Mouse (Mus musculus): ENCODE data around the gene A730046J19Rik.

DNA sequence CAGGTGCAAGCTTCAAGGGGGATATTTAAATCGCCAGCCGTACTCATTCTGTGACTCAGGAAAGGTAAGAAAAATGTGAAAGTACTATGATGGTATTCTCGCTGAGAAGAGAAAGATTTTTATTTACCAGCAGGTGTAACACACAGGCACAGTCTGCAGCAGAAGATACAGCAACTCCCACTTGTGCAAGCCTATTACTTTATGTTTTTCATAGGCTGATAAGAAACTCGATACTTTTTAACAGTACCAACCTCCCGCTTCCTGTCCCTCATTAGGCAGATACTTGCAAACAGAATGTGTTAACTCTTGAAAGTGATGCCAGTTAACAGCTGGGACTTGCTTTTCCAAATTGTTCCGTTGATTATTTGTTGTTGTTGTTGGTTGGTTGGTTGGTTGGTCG is 616 bp downstream of the A730046J19Rik start:
- TF ChIP-seq CTCF (IDR thresholded peaks at IDR 0.05; ENCODE audit: control insufficient read depth, insufficient read depth, insufficient read length), result no peak
- TF ChIP-seq USF1 (IDR thresholded peaks at IDR 0.05; ENCODE audit: low read depth), result no peak
- TF ChIP-seq CEBPB (IDR thresholded peaks at IDR 0.05; ENCODE audit: low read depth), result no peak
- no peak for TF ChIP-seq MAX (IDR thresholded peaks at IDR 0.05)
- TF ChIP-seq MYOD1 (IDR thresholded peaks at IDR 0.05; ENCODE audit: control insufficient read depth, insufficient read length, low read depth), result no peak
- no peak for TF ChIP-seq MYOG (IDR thresholded peaks at IDR 0.05; ENCODE audit: control insufficient read depth, extremely low read depth, insufficient read length)
- no peak for TF ChIP-seq FOSL1 (IDR thresholded peaks at IDR 0.05; ENCODE audit: insufficient read depth, low read length, poor library complexity, severe bottlenecking)
